Mouse (Mus musculus) small intestine, adult 2 months (tissue): ENCODE data around the gene Bcl2l2.

ENCODE experiments used
- CTCF ChIP-seq: fragments of 200-500 bp; IDR thresholded peaks from 2 replicates; pipeline ENCODE4 v1.5.1; 2012; ENCODE audit warnings: low read depth, mild to moderate bottlenecking, control low read depth, inconsistent platforms, low read length, moderate library complexity, mixed read lengths; ENCODE audit not compliant: insufficient replicate concordance, insufficient read length; ENCODE audit errors: extremely low read depth
- POLR2A ChIP-seq: fragments of 200-500 bp; IDR thresholded peaks from 2 replicates; pipeline ENCODE4 v1.6.1; 2012; ENCODE audit warnings: low read depth, mild to moderate bottlenecking, control low read depth, inconsistent platforms, low read length, moderate library complexity

DNA sequence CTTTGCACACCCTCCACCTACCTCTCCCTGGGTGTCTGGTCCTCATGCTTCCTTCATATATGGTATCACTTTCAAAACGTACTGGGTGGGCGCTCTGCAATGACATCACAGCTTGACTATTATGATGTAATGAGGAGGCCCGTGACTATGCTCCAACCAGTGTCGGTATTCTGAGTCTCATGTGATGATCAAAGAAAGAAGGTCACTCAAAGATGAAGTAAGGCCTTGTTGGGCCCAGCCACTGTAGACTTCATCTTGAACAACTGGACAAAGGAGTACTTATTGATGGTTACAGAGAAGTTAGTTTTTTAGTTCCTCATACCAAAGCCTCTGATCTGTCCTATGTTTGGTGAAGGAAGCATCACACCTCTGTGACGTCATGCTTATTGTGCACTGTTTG lies 12.3 kb upstream of the Bcl2l2 start, which contains the start of gene Homez:
- TF ChIP-seq POLR2A = no peak
- no peak for TF ChIP-seq CTCF
